Mouse (Mus musculus) cerebellum, adult 2 months (tissue): Measurements from ENCODE around the gene Plcxd3.

Experiments used
- CTCF ChIP-seq: fragments of 200-500 bp; IDR thresholded peaks from 2 replicates; pipeline ENCODE4 v1.5.1; 2011; ENCODE audit warnings: low read depth, mild to moderate bottlenecking, control low read depth, low read length, moderate library complexity, borderline replicate concordance; ENCODE audit not compliant: insufficient read depth
- POLR2A ChIP-seq: fragments of 200-500 bp; IDR thresholded peaks from 2 replicates; pipeline ENCODE4 v1.6.1; 2011; ENCODE audit warnings: low read length, control low read depth, borderline replicate concordance; ENCODE audit not compliant: insufficient read depth

- TF ChIP-seq POLR2A (no peak), CTCF (no peak)
Measured at GRCm38 (mm10) chr15:4503826-4504225, 128.5 kb downstream of the Plcxd3 start.
